Mouse (Mus musculus) liver, postnatal 0 days (tissue): Measurements from ENCODE around the gene 4933411K16Rik.

ENCODE experiments used
- CTCF ChIP-seq: sonication (generic); IDR thresholded peaks from 2 replicates; pipeline ENCODE4 v1.5.1; 2016; ENCODE audit warnings: antibody characterized with exemption, low read depth
- EP300 ChIP-seq: IDR thresholded peaks from 2 replicates; pipeline ENCODE4 v1.6.1; 2016; ENCODE audit warnings: antibody characterized with exemption, low read depth, mild to moderate bottlenecking

- TF ChIP-seq CTCF (no peak), EP300 (no peak)
Measured at GRCm38 (mm10) chr19:42080469-42080868, 28.4 kb downstream of the 4933411K16Rik start.
